Mouse (Mus musculus) lung, postnatal 14 days (tissue): ENCODE measurements around the gene Ppfibp2.
A peak's percentile ranks its signal among the peaks of the same experiment; 100 is the strongest.

Source experiments
- DNase-seq: peaks from one replicate; pipeline ENCODE4 v3.0.0; 2021

The Ppfibp2 gene

GRCm38 (mm10) chr7:107594857-107595402 lies at the start of gene Ppfibp2:
Gene Ppfibp2, plus strand, starts transcription at chr7:107595207.
- peak; percentile 94 for DNase-seq

- no peak for DNase-seq
Observed at GRCm38 (mm10) chr7:107547872-107548271, 47.1 kb upstream of the Ppfibp2 start.

- DNase-seq: no peak
Observed at GRCm38 (mm10) chr7:107553461-107553860, 41.5 kb upstream of the Ppfibp2 start.

- DNase-seq: no peak
Observed at GRCm38 (mm10) chr7:107555906-107556305, 39.1 kb upstream of the Ppfibp2 start.

GRCm38 (mm10) chr7:107560675-107561074 lies 34.3 kb upstream of the Ppfibp2 start:
- DNase-seq: no peak

- no peak for DNase-seq
Observed at GRCm38 (mm10) chr7:107561584-107561983, 33.4 kb upstream of the Ppfibp2 start.

GRCm38 (mm10) chr7:107563727-107564126 lies 31.3 kb upstream of the Ppfibp2 start:
- DNase-seq: no peak

GRCm38 (mm10) chr7:107567261-107567671 lies 27.7 kb upstream of the Ppfibp2 start, which contains the start of gene Olfml1:
Gene Olfml1, plus strand, starts transcription at chr7:107567446.
- peak; percentile 32 for DNase-seq

GRCm38 (mm10) chr7:107567674-107568073 lies 27.3 kb upstream of the Ppfibp2 start:
- DNase-seq: no peak

- DNase-seq: no peak
Observed at GRCm38 (mm10) chr7:107568971-107569370, 26.0 kb upstream of the Ppfibp2 start.

GRCm38 (mm10) chr7:107573856-107574255 lies 21.2 kb upstream of the Ppfibp2 start:
- no peak for DNase-seq

GRCm38 (mm10) chr7:107574276-107574675 lies 20.7 kb upstream of the Ppfibp2 start:
- no peak for DNase-seq

GRCm38 (mm10) chr7:107592641-107593040 lies 2.4 kb upstream of the Ppfibp2 start:
- no peak for DNase-seq

GRCm38 (mm10) chr7:107593904-107594303 lies 1.1 kb upstream of the Ppfibp2 start:
- DNase-seq: peak; percentile 14

GRCm38 (mm10) chr7:107594325-107594856 lies 616 bp upstream of the Ppfibp2 start:
- DNase-seq: peak; percentile 48

GRCm38 (mm10) chr7:107595426-107595825 lies 419 bp downstream of the Ppfibp2 start:
- DNase-seq: no peak

GRCm38 (mm10) chr7:107596753-107597152 lies 1.7 kb downstream of the Ppfibp2 start:
- DNase-seq: no peak

- DNase-seq: no peak
Observed at GRCm38 (mm10) chr7:107597956-107598355, 2.9 kb downstream of the Ppfibp2 start.

- no peak for DNase-seq
Observed at GRCm38 (mm10) chr7:107600651-107601050, 5.6 kb downstream of the Ppfibp2 start.

GRCm38 (mm10) chr7:107602505-107602904 lies 7.5 kb downstream of the Ppfibp2 start:
- no peak for DNase-seq

GRCm38 (mm10) chr7:107602913-107603312 lies 7.9 kb downstream of the Ppfibp2 start:
- no peak for DNase-seq

GRCm38 (mm10) chr7:107607766-107608165 lies 12.8 kb downstream of the Ppfibp2 start:
- DNase-seq: no peak

GRCm38 (mm10) chr7:107609622-107610255 lies 14.7 kb downstream of the Ppfibp2 start:
- no peak for DNase-seq

GRCm38 (mm10) chr7:107610880-107611279 lies 15.9 kb downstream of the Ppfibp2 start:
- no peak for DNase-seq
